Mouse (Mus musculus): ENCODE measurements around the gene Spats2l. TPM values are rescaled to one million over a fixed set of nuclear protein-coding genes. Genes with fewer than 3 reads are reported as not detected.

Spats2l gene
- total and polyA plus RNA-seq, 3 experiments: not detected

- TF ChIP-seq JUND (IDR thresholded peaks at IDR 0.05; ENCODE audit: low read depth, low read length): no peak
- TF ChIP-seq USF1 (IDR thresholded peaks at IDR 0.05; ENCODE audit: low read depth, low read length): no peak
- TF ChIP-seq POLR2AphosphoS2 (IDR thresholded peaks at IDR 0.05; ENCODE audit: low read length): no peak
- no peak for TF ChIP-seq ETS1 (IDR thresholded peaks at IDR 0.05; ENCODE audit: low read depth, low read length)
- TF ChIP-seq POLR2A (IDR thresholded peaks at IDR 0.05; ENCODE audit: control insufficient read depth in 1 of 2, insufficient read depth in 1 of 2, low read depth in 1 of 2, low read length in 2 of 2, poor library complexity in 1 of 2): no peak
- TF ChIP-seq TAL1 (IDR thresholded peaks at IDR 0.05; ENCODE audit: low read length): no peak
- Histone ChIP-seq H3K27me3 (ENCODE audit: control insufficient read depth in 1 of 2, insufficient read depth in 2 of 2, low read length in 2 of 2) (no peaks in the 10 kb centered on the region), H3K27ac (ENCODE audit: control insufficient read depth, low read depth, low read length) (no peak overlapping the region), H3K79me2 (ENCODE audit: control insufficient read depth, insufficient read depth, low read length, poor library complexity) (no peaks in the 10 kb centered on the region), H3K9ac (ENCODE audit: control insufficient read depth, low read depth, low read length, poor library complexity, severe bottlenecking) (no peak overlapping the region), H3K4me3 (ENCODE audit: control insufficient read depth in 1 of 2, insufficient read depth in 1 of 2, low read depth in 2 of 2, low read length in 2 of 2) (no peak overlapping the region), H3K36me3 (ENCODE audit: control insufficient read depth in 1 of 2, insufficient read depth in 2 of 2, low read length in 2 of 2) (no peaks in the 10 kb centered on the region), H3K9me3 (replicated peaks; ENCODE audit: insufficient read depth, low read length) (no peaks in the 10 kb centered on the region), H3K4me1 (ENCODE audit: control insufficient read depth in 1 of 2, insufficient read depth in 2 of 2, low read length in 2 of 2) (no peaks in the 10 kb centered on the region)
- DNase-seq (ENCODE audit: low read depth, low spot score): no peak
These were observed 166.7 kb downstream of the Spats2l start for GRCm38 (mm10) chr1:57940691-57941090.

GRCm38 (mm10) chr1:57941095-57941494 lies 167.1 kb downstream of the Spats2l start:
- Histone ChIP-seq H3K79me2 (ENCODE audit: control insufficient read depth, insufficient read depth, low read length, poor library complexity) (no peaks in the 10 kb centered on the region), H3K27me3 (ENCODE audit: control insufficient read depth in 1 of 2, insufficient read depth in 2 of 2, low read length in 2 of 2) (no peaks in the 10 kb centered on the region), H3K4me1 (ENCODE audit: control insufficient read depth in 1 of 2, insufficient read depth in 2 of 2, low read length in 2 of 2) (no peaks in the 10 kb centered on the region), H3K4me3 (ENCODE audit: control insufficient read depth in 1 of 2, insufficient read depth in 1 of 2, low read depth in 2 of 2, low read length in 2 of 2) (no peak overlapping the region), H3K27ac (ENCODE audit: control insufficient read depth, low read depth, low read length) (no peak overlapping the region), H3K9ac (ENCODE audit: control insufficient read depth, low read depth, low read length, poor library complexity, severe bottlenecking) (no peak overlapping the region), H3K9me3 (replicated peaks; ENCODE audit: insufficient read depth, low read length) (no peaks in the 10 kb centered on the region), H3K36me3 (ENCODE audit: control insufficient read depth in 1 of 2, insufficient read depth in 2 of 2, low read length in 2 of 2) (no peaks in the 10 kb centered on the region)
- no peak for DNase-seq (ENCODE audit: low read depth, low spot score)
- TF ChIP-seq ZC3H11A (IDR thresholded peaks at IDR 0.05; ENCODE audit: low read depth, low read length) (no peak), GABPA (IDR thresholded peaks at IDR 0.05; ENCODE audit: low read depth, low read length) (no peak), USF1 (IDR thresholded peaks at IDR 0.05; ENCODE audit: low read depth, low read length) (no peak), MYB (IDR thresholded peaks at IDR 0.05; ENCODE audit: low read depth, low read length) (no peak), ZNF384 (IDR thresholded peaks at IDR 0.05; ENCODE audit: low read depth, low read length) (no peak), ELF1 (IDR thresholded peaks at IDR 0.05; ENCODE audit: low read depth, low read length) (no peak)

GRCm38 (mm10) chr1:57941734-57942133 lies 167.8 kb downstream of the Spats2l start:
- no peaks in the 10 kb centered on the region for H3K4me1 ChIP-seq (ENCODE audit: control insufficient read depth in 1 of 2, insufficient read depth in 2 of 2, low read length in 2 of 2)
- TF ChIP-seq USF2 (IDR thresholded peaks at IDR 0.05; ENCODE audit: borderline replicate concordance in 1 of 2, insufficient read depth in 1 of 2, low read depth in 1 of 2, low read length in 2 of 2) (no peak), CHD2 (IDR thresholded peaks at IDR 0.05; ENCODE audit: low read length) (no peak), BHLHE40 (IDR thresholded peaks at IDR 0.05; ENCODE audit: borderline replicate concordance, low read depth, low read length) (no peak), GABPA (IDR thresholded peaks at IDR 0.05; ENCODE audit: low read depth, low read length) (no peak), SIN3A (IDR thresholded peaks at IDR 0.05; ENCODE audit: low read length) (no peak), MAFK (IDR thresholded peaks at IDR 0.05; ENCODE audit: borderline replicate concordance, low read depth, low read length) (no peak), MAX (IDR thresholded peaks at IDR 0.05; ENCODE audit: low read length) (no peak), ETS1 (IDR thresholded peaks at IDR 0.05; ENCODE audit: low read depth, low read length) (no peak), ZKSCAN1 (IDR thresholded peaks at IDR 0.05; ENCODE audit: low read depth, low read length) (no peak), POLR2AphosphoS2 (IDR thresholded peaks at IDR 0.05; ENCODE audit: low read length) (no peak), POLR2AphosphoS5 (IDR thresholded peaks at IDR 0.05; ENCODE audit: borderline replicate concordance, low read depth, low read length) (no peak), TAL1 (IDR thresholded peaks at IDR 0.05; ENCODE audit: low read length) (no peak), TCF12 (IDR thresholded peaks at IDR 0.05; ENCODE audit: low read depth, low read length) (no peak)
- H3K4me3 ChIP-seq (ENCODE audit: control insufficient read depth in 1 of 2, insufficient read depth in 1 of 2, low read depth in 2 of 2, low read length in 2 of 2): no peak overlapping the region

More at GRCm38 (mm10) chr1:57941734-57942133, 167.8 kb downstream of the Spats2l start:
- Histone ChIP-seq H3K27me3 (ENCODE audit: control insufficient read depth in 1 of 2, insufficient read depth in 2 of 2, low read length in 2 of 2) (no peaks in the 10 kb centered on the region), H3K36me3 (ENCODE audit: control insufficient read depth in 1 of 2, insufficient read depth in 2 of 2, low read length in 2 of 2) (no peaks in the 10 kb centered on the region), H3K27ac (ENCODE audit: control insufficient read depth, low read depth, low read length) (no peak overlapping the region), H3K9ac (ENCODE audit: control insufficient read depth, low read depth, low read length, poor library complexity, severe bottlenecking) (no peak overlapping the region), H3K79me2 (ENCODE audit: control insufficient read depth, insufficient read depth, low read length, poor library complexity) (no peaks in the 10 kb centered on the region), H3K9me3 (replicated peaks; ENCODE audit: insufficient read depth, low read length) (no peaks in the 10 kb centered on the region)
- DNase-seq (ENCODE audit: low read depth, low spot score): no peak

Measured in MEL (cell line).